Mouse (Mus musculus): ENCODE measurements around the gene Zfp275. TPM values are rescaled to one million over a fixed set of nuclear protein-coding genes. Genes with fewer than 3 reads are reported as not detected.
"Not testable (repeated sequence)": the region's sequence is repeated elsewhere in the genome, so short reads cannot be mapped to it uniquely, and the experiment has no call there.

Zfp275 gene
- polyA plus RNA-seq (2016; fragmentation: Nextera tagmentation; extraction: Ambion mirVana): 19.1 and 20.8 TPM in 2 replicates

DNA sequence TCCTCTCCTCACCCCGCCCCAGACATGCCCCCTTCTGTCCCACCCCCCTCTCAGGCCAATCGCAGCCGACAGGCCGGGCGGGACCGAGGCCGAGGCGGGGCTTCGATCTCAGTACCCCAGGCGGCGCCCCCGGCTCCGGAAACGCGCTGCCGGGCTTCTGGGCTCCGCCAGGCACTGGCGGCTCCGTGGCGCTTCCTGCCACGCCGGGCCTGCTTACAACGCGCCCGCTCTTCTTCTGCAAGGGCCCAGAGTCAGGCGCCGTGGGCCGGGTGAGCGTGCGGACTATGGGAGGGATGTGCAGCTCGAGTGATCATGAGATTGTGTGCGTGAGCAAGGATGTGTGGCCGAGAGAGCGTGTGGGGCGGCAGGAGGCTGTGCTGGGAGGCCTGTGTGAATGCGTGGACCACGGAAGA, at the start of gene Zfp275:
Gene Zfp275 (plus strand): TSS at position 139 of the 413 bp plus-strand sequence.
- WGBS: 14% methylated on average over 37 of the region's 37 CpGs
- Histone ChIP-seq H3K4me3 (peak within 1 kb of the TSS; percentile 71), H3K9me3 (no peaks in the 10 kb centered on the region), H3K36me3 (replicated peaks) (peaks cover 6% of the 10 kb centered on the region), H3K4me1 (peaks cover 5% of the 10 kb centered on the region; the same call in 1 of the 2 replicates), H3K27ac (replicated peaks) (peak within 1 kb of the TSS; percentile 90), H3K27me3 (replicated peaks; ENCODE audit: low read depth, poor library complexity, severe bottlenecking) (peaks cover 38% of the 10 kb centered on the region)
- DNase-seq (ENCODE audit: low spot score): peak; percentile 88

DNA sequence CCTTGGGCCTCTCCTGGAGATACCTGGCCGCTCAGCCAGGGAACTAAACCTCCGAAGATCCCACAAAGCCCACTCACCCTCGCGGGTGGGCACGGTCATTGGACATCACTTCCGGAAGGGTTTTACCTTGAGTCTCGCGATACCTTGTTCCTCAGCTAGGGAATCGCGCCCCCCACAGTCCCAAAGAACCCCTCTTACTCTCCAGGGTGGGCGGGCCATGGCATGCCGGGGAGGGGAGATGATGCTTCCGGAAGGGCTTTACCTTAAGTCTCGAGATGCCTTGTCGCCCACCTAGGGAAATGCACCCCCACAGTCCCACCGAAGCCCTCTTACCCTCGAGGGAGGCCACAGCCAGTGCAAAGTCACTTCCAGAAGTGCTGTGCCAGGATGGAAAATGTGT, 49.5 kb upstream of the Zfp275 start, which contains the start of the genes Xlr5a and Xlr5c:
Gene Xlr5a (minus strand): TSS at position 101 of the 400 bp plus-strand sequence.
Gene Xlr5c (minus strand): TSS at position 101 of the 400 bp plus-strand sequence.
- 95% methylated on average over 16 of the region's 17 CpGs for WGBS
- H3K4me3 ChIP-seq; H3K9me3 ChIP-seq; DNase-seq (ENCODE audit: low spot score); H3K27ac ChIP-seq (replicated peaks); H3K27me3 ChIP-seq (replicated peaks; ENCODE audit: low read depth, poor library complexity, severe bottlenecking); H3K36me3 ChIP-seq (replicated peaks); H3K4me1 ChIP-seq: not testable (repeated sequence)

DNA sequence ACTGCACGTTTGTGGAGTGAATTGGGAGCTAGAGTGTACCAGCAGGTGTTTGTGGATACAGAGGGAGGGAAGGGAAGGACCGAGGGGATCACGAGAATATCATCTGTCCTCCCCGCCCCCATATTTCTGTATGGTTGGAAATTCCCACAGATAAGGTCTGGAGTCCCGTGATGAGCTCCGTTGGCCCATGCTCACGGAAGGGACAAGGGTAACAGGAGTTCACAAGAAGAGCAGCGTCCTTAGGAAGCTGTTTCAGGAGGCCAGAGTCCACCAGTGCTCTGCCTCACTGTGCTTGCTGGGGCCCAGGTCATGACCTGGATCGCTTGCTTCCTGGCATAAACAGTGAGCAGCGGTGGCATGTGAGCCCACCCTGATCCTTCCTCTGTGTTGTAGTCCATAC, 46.7 kb upstream of the Zfp275 start:
- not testable (repeated sequence) for H3K36me3 ChIP-seq (replicated peaks); H3K4me1 ChIP-seq; H3K27me3 ChIP-seq (replicated peaks; ENCODE audit: low read depth, poor library complexity, severe bottlenecking); H3K4me3 ChIP-seq; DNase-seq (ENCODE audit: low spot score); H3K27ac ChIP-seq (replicated peaks); H3K9me3 ChIP-seq
- WGBS: 78% methylated on average over 10 of the region's 10 CpGs

DNA sequence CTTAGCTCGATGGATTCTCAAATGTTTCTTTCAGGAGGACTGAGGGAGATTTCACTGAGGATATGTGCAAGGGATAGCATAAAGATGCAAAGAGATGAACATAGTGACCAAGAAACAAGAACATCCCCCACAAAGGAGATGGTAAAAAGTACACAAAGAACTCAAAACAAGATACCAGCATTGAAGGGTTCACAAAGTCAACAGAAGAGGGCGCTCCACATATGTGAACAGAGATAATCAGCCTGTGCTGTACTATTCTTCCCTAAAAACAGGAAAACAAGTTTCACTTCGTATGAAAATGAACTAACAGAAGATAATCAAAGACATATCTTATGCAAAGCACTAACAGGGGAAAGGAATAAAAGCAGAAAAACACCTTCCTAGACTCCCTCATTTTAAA, 29.9 kb upstream of the Zfp275 start:
- no peak overlapping the region for H3K27ac ChIP-seq (replicated peaks)
- no peak for DNase-seq (ENCODE audit: low spot score)
- WGBS: 45% methylated on average over 3 of the region's 3 CpGs
- no peaks in the 10 kb centered on the region for H3K9me3 ChIP-seq
- no peak overlapping the region for H3K4me3 ChIP-seq
- no peaks in the 10 kb centered on the region; the same call in 1 of the 2 replicates for H3K27me3 ChIP-seq (replicated peaks; ENCODE audit: low read depth, poor library complexity, severe bottlenecking)
- H3K4me1 ChIP-seq: no peaks in the 10 kb centered on the region
- no peaks in the 10 kb centered on the region for H3K36me3 ChIP-seq (replicated peaks)

DNA sequence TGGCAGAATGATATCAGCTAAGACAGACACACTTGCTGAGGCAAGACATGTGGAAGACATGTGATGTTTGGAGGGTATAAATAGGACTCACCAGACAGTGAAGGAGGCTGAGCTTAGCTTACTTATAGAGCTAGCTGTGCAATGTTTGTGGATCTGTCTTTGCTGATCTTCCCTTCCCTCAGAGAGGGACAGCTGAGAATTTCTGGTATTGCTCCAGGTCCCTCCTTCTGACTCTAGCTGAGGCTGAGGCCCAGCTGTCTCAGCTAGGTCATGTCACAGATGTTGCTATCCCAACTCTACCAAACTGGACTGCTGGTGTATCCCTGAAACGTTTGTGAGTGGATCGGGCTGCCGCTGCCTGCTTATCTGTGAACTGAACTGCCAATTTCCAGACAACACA, 21.4 kb upstream of the Zfp275 start:
- DNase-seq (ENCODE audit: low spot score): no peak
- Histone ChIP-seq H3K36me3 (replicated peaks) (no peaks in the 10 kb centered on the region), H3K27ac (replicated peaks) (no peak overlapping the region), H3K4me3 (no peak overlapping the region), H3K9me3 (no peaks in the 10 kb centered on the region), H3K4me1 (no peaks in the 10 kb centered on the region), H3K27me3 (replicated peaks; ENCODE audit: low read depth, poor library complexity, severe bottlenecking) (peaks cover 15% of the 10 kb centered on the region; the same call in 1 of the 2 replicates)
- WGBS: 68% methylated on average over 3 of the region's 3 CpGs

DNA sequence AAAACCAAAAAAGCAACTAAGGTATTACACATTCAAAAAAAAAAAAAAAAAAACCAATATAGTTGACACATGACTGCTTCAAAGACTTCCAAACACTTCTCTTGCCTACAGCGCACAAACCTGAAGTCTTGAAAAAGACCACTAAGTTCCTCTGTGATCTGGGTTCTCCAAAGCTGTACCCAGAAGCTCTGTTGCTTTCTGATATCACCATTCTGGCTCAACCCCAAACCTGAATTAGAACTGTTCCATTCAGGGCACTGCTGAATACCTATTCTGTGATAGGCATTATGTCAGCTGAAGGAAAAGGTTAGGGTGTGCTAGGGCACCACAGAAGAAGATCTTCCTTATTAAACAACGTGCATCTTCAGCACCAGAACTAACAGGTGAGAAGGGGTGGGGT, 15.2 kb upstream of the Zfp275 start:
- Histone ChIP-seq H3K36me3 (replicated peaks) (no peaks in the 10 kb centered on the region), H3K9me3 (no peaks in the 10 kb centered on the region), H3K27ac (replicated peaks) (no peak overlapping the region), H3K27me3 (replicated peaks; ENCODE audit: low read depth, poor library complexity, severe bottlenecking) (peaks cover 23% of the 10 kb centered on the region; the same call in 1 of the 2 replicates), H3K4me1 (no peaks in the 10 kb centered on the region), H3K4me3 (no peak overlapping the region)
- DNase-seq (ENCODE audit: low spot score): no peak
- 74% methylated on average over 2 of the region's 2 CpGs for WGBS

DNA sequence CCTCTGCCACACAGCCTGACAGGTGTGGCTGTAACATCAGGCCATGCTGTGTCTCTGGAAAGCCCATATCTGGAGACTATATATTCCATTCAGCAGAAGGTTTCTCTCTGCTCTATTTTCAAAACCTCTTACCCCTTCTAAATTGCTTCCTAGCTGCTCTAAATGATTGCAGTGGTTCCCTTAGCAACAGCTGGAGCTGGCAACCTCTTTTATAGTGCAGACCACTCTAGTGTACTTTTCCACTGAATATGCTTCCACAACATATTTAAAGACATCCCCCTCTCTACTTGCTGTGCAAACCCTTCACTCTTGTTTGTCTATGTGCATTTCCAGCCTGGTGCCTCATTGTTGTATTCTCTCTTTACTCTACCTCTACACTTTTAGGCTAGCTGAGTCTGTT, 8.9 kb upstream of the Zfp275 start:
- no peaks in the 10 kb centered on the region for H3K9me3 ChIP-seq

DNA sequence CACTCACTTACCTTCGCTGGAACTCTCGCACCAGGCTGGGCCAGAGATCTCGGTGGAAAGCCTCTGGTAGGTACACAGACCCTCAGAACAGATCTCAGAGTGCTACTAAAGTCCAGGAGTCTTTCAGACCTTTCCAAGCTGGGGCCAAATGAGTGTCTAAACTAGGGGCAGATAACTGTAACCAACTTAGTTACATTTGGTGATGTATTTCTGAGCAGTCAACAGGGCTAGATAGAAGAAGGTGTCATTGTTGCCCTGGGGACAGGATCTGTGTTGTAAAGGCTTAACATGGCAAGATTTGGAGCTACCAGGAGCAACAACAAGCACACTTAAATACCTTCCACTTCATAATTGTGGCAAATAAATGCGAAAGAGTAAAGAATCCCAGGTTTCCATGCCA, 5.7 kb upstream of the Zfp275 start, which contains the start of gene Gm45015:
Gene Gm45015 (minus strand): TSS at position 101 of the 400 bp plus-strand sequence.
- no peaks in the 10 kb centered on the region for H3K9me3 ChIP-seq
- no peak within 1 kb of the TSS for H3K4me3 ChIP-seq
- peaks cover 44% of the 10 kb centered on the region for H3K27me3 ChIP-seq (replicated peaks; ENCODE audit: low read depth, poor library complexity, severe bottlenecking)
- 90% methylated on average over 4 of the region's 4 CpGs for WGBS
- no peak within 1 kb of the TSS for H3K27ac ChIP-seq (replicated peaks)
- H3K36me3 ChIP-seq (replicated peaks): no peaks in the 10 kb centered on the region
- no peak for DNase-seq (ENCODE audit: low spot score)
- no peaks in the 10 kb centered on the region for H3K4me1 ChIP-seq

More for the DNA sequence above, 8.9 kb upstream of the Zfp275 start:
- H3K4me1 ChIP-seq: no peaks in the 10 kb centered on the region
- peaks cover 45% of the 10 kb centered on the region for H3K27me3 ChIP-seq (replicated peaks; ENCODE audit: low read depth, poor library complexity, severe bottlenecking)
- no peaks in the 10 kb centered on the region for H3K36me3 ChIP-seq (replicated peaks)
- no peak for DNase-seq (ENCODE audit: low spot score)
- no peak overlapping the region for H3K27ac ChIP-seq (replicated peaks)
- H3K4me3 ChIP-seq: no peak overlapping the region

DNA sequence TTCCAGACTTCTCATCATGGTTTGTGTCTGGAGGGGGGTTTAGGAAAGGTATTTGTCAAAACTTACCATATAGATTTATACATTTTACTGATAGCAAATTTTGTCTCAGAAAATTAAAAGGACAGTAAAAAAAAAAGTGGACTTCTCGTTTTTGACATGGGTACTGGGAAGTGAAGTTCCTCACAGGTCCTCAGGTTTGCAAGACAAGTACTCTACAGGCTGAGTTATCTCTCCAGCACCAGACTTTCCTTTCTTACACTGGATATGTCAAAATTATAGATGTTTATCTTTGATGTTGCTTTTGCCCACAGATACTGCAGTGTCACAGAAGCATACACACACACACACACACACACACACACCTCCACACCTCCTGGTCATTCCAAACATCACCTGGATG, 948 bp upstream of the Zfp275 start:
- WGBS: 68% methylated on average over 1 of the region's 1 CpGs
- Histone ChIP-seq H3K9me3 (no peaks in the 10 kb centered on the region), H3K27me3 (replicated peaks; ENCODE audit: low read depth, poor library complexity, severe bottlenecking) (peaks cover 38% of the 10 kb centered on the region), H3K4me3 (no peak overlapping the region), H3K36me3 (replicated peaks) (peaks cover 6% of the 10 kb centered on the region), H3K4me1 (peaks cover 5% of the 10 kb centered on the region; the same call in 1 of the 2 replicates), H3K27ac (replicated peaks) (no peak overlapping the region)
- no peak for DNase-seq (ENCODE audit: low spot score)

DNA sequence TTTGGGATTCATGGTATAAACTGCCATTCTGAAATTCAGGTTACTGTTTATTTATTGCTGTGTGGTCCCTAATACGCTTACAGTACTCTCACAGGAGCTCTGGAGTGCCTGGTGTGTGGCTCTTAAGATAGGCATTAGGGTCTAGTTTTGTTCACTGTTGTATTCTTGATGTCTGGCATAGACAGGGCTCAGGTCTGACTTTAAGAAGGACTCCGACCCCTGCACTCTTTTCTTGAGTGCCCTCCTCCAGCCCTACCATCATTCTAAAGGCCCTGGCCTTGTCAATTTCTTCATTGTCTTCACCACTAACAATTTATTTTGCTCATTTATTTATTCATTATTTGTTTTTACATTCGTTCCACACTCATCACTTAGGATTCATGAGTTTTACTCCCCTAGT, 353 bp upstream of the Zfp275 start:
- H3K4me1 ChIP-seq: peaks cover 5% of the 10 kb centered on the region; the same call in 1 of the 2 replicates
- peak overlapping the region; percentile 90; the same call in 1 of the 2 replicates for H3K27ac ChIP-seq (replicated peaks)
- peaks cover 38% of the 10 kb centered on the region for H3K27me3 ChIP-seq (replicated peaks; ENCODE audit: low read depth, poor library complexity, severe bottlenecking)
- peaks cover 6% of the 10 kb centered on the region for H3K36me3 ChIP-seq (replicated peaks)
- peak overlapping the region; percentile 71 for H3K4me3 ChIP-seq
- H3K9me3 ChIP-seq: no peaks in the 10 kb centered on the region
- no peak for DNase-seq (ENCODE audit: low spot score)
- WGBS: 41% methylated on average over 3 of the region's 3 CpGs

DNA sequence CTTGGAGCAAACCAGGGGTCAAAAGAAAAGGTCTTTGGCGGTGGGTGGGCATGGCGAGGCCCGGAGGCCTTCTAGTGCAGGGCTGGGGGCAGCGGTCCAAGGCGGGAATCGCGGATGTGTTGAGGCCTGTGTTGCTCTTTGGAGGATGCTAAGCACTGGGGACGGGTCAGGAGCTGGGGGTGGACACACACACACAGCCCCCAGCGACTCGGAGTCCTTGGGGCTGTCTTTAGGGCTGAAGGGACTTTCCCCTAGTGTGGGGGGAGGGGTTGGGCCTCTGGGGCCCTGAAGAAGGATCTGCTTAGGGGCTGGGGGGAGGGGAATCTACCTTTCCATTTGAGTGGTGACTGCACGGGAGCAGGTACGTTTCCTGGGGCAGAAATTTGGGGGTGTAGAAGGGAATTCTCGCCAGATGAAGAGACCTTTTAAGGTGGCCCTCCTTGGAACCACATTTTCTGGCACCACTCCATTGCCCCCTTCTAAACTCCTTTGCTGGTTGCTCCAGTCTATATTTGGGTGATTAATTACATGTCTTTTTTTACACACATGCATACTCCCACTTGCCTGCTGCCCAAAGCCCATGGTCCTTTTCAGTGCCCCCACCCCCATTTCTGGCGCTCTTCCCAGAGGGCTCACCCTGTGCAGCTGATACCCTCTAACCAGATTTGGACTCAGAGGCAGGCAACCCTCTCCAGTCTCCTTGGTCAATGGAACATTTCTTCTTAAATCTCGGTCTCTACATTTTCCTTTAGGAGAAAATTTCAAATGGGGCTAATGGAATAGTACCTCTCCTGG, 717 bp downstream of the Zfp275 start:
- Histone ChIP-seq H3K4me3 (peak overlapping the region; percentile 71), H3K4me1 (peaks cover 5% of the 10 kb centered on the region; the same call in 1 of the 2 replicates), H3K27ac (replicated peaks) (peak overlapping the region; percentile 90), H3K27me3 (replicated peaks; ENCODE audit: low read depth, poor library complexity, severe bottlenecking) (peaks cover 38% of the 10 kb centered on the region), H3K9me3 (no peaks in the 10 kb centered on the region), H3K36me3 (replicated peaks) (peaks cover 6% of the 10 kb centered on the region)
- 23% methylated on average over 15 of the region's 15 CpGs for WGBS
- DNase-seq (ENCODE audit: low spot score): no peak

DNA sequence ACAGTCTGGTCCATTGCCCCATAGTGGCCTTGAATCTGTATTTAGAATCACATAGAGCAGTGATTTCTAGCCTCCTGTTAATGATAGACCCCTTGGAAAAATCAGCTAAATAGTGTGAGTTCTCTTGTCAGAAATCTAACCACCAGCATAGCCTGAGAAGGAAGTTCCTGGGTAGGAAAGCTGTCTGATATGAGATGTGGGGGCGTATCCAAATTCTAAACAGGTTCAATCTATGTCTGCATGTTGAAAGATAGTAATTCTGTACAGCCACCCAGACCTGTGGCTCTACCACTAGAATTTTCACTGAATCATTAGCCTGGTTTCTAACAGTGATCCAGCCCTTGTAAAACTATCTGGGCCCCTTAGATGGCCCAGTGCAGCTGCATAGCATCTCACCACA, 1.4 kb downstream of the Zfp275 start:
- Histone ChIP-seq H3K4me3 (peak overlapping the region; percentile 71), H3K4me1 (peaks cover 5% of the 10 kb centered on the region; the same call in 1 of the 2 replicates), H3K27ac (replicated peaks) (no peak overlapping the region), H3K9me3 (no peaks in the 10 kb centered on the region), H3K36me3 (replicated peaks) (peaks cover 6% of the 10 kb centered on the region), H3K27me3 (replicated peaks; ENCODE audit: low read depth, poor library complexity, severe bottlenecking) (peaks cover 38% of the 10 kb centered on the region)
- 82% methylated on average over 1 of the region's 1 CpGs for WGBS
- no peak for DNase-seq (ENCODE audit: low spot score)

DNA sequence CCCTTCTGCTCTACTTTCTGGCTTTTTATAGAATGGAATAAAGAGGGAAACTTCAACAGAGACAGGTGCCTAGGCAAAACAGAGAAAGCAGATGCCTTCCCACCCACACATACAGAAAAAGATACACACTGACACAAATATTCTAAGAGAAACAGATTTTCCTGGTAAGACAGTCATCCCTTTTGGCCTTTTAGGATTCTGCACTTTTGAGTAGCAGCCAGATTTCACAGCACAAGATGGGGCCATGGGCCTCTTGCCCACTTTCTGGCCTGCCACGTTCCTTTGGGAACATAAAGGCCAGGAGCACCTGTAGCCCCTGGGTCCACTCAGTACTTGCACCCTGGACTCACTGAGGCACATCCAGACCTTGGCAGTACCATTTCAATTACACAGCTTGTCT, 1.9 kb downstream of the Zfp275 start:
- H3K4me1 ChIP-seq: peaks cover 5% of the 10 kb centered on the region; the same call in 1 of the 2 replicates
- H3K27ac ChIP-seq (replicated peaks): no peak overlapping the region
- DNase-seq (ENCODE audit: low spot score): no peak
- peaks cover 6% of the 10 kb centered on the region for H3K36me3 ChIP-seq (replicated peaks)
- H3K27me3 ChIP-seq (replicated peaks; ENCODE audit: low read depth, poor library complexity, severe bottlenecking): peaks cover 38% of the 10 kb centered on the region
- no peaks in the 10 kb centered on the region for H3K9me3 ChIP-seq
- no peak overlapping the region for H3K4me3 ChIP-seq
- 87% methylated on average over 1 of the region's 1 CpGs for WGBS
